Mouse (Mus musculus) kidney, embryonic 15.5 days (tissue): ENCODE measurements around the gene Erg. TPM values are rescaled to one million over a fixed set of nuclear protein-coding genes. Genes with fewer than 3 reads are reported as not detected.

Experiments
- ATAC-seq: fragments of 200-750 bp; cut with Nextera tagmentation; replicated peaks from 2 replicates; pipeline ENCODE4 v1.8.0; 2017; ENCODE audit warnings: moderate TSS enrichment; ENCODE audit not compliant: low FRiP score
- H3K27ac ChIP-seq: fragments of 300-500 bp; sonication (generic); 2 replicates; pipeline ENCODE4 v1.5.1; 2015; ENCODE audit warnings: mild to moderate bottlenecking, inconsistent platforms
- H3K27me3 ChIP-seq: fragments of 300-500 bp; sonication (generic); 2 replicates; pipeline ENCODE4 v1.6.1; 2015; ENCODE audit warnings: inconsistent platforms
- H3K36me3 ChIP-seq: fragments of 300-500 bp; sonication (generic); 2 replicates; pipeline ENCODE4 v1.6.1; 2015; ENCODE audit warnings: inconsistent platforms
- H3K4me1 ChIP-seq: fragments of 300-500 bp; sonication (generic); 2 replicates; pipeline ENCODE4 v1.6.1; 2015; ENCODE audit warnings: inconsistent platforms
- H3K4me2 ChIP-seq: fragments of 300-500 bp; sonication (generic); 2 replicates; pipeline ENCODE4 v1.6.1; 2015; ENCODE audit warnings: moderate library complexity, mild to moderate bottlenecking, inconsistent platforms
- H3K4me3 ChIP-seq: fragments of 300-500 bp; sonication (generic); replicated peaks from 2 replicates; pipeline ENCODE4 v1.5.1; 2015; ENCODE audit warnings: mild to moderate bottlenecking, inconsistent platforms
- H3K9ac ChIP-seq: fragments of 300-500 bp; sonication (generic); 2 replicates; pipeline ENCODE4 v1.6.1; 2015; ENCODE audit warnings: mild to moderate bottlenecking, inconsistent platforms
- H3K9me3 ChIP-seq: fragments of 300-500 bp; sonication (generic); replicated peaks from 2 replicates; pipeline ENCODE4 v1.6.1; 2016; ENCODE audit warnings: inconsistent platforms
- WGBS: fragments of 180-500 bp; shearing (Covaris S2); methylation state at CpG from one replicate; pipeline ENCODE4 v1.1.7; 2015; ENCODE audit warnings: mixed read lengths; 5-methylcytosine and 5-hydroxymethylcytosine counted together
- polyA plus RNA-seq: library from polyadenylated mRNA; unstranded; fragments of >200 nt; fragmentation: Nextera tagmentation; extraction: Ambion mirVana; gene quantifications from 2 replicates; pipeline ENCODE4 v1.2.1, GENCODE M21; 2015

Erg gene
- 6.7 and 8.4 TPM in 2 replicates for polyA plus RNA-seq

DNA sequence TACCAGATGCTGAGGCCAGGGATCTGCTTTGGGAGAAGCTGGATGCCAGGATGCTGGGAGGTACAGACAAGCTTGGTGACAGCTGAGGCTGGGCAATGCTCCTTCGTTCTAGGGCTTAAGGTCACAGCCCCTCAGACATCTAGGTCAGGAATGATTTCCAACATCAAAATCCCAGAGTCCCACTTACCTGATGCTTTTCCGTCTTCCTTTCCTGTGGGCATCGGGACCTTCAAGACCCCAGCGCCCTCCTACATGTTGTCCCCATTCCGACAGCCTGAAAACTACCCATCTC is at the start of gene Erg:
Erg (minus strand) TSS at position 283 of the 292 bp plus-strand sequence.
- no peak for ATAC-seq
- 0% methylated on average over 5 of the region's 5 CpGs for WGBS

DNA sequence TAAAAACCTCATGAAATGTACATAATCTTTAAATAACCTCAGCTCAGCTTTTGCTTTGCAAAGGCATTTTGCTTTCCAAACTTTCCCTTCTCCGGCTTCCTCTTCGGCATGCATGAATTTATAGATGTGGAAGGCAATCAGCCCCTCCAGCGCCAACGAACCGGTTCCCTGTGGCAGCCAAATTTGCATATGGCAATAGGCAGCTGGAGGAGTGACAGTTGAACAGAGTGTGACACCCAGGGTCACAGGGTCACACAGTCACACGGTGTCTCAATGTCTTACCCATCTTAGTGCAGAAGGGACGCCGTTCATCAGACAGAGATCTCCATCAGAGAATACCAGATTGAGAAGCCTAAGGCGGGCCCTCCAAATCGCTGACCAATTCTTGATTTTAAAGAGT is 45.4 kb upstream of the Erg start:
- H3K4me2 ChIP-seq, result no peak overlapping the region
- no peaks in the 10 kb centered on the region for H3K9me3 ChIP-seq
- H3K27ac ChIP-seq, result no peak overlapping the region
- WGBS, result 56% methylated on average over 10 of the region's 10 CpGs
- H3K36me3 ChIP-seq, result no peaks in the 10 kb centered on the region
- no peak overlapping the region for H3K9ac ChIP-seq
- H3K27me3 ChIP-seq, result no peaks in the 10 kb centered on the region
- no peak overlapping the region for H3K4me3 ChIP-seq
- ATAC-seq, result no peak
- H3K4me1 ChIP-seq, result no peaks in the 10 kb centered on the region

More for the DNA sequence above, at the start of gene Erg:
- H3K9ac ChIP-seq, result peak within 1 kb of the TSS; percentile 29; the same call in 1 of the 2 replicates
- H3K4me3 ChIP-seq, result peak within 1 kb of the TSS; percentile 48
- H3K4me2 ChIP-seq, result peak within 1 kb of the TSS; percentile 89
- peaks cover 87% of the 10 kb centered on the region for H3K27me3 ChIP-seq
- H3K4me1 ChIP-seq, result peaks cover 26% of the 10 kb centered on the region
- H3K36me3 ChIP-seq, result no peaks in the 10 kb centered on the region
- no peak within 1 kb of the TSS for H3K27ac ChIP-seq
- H3K9me3 ChIP-seq, result no peaks in the 10 kb centered on the region

DNA sequence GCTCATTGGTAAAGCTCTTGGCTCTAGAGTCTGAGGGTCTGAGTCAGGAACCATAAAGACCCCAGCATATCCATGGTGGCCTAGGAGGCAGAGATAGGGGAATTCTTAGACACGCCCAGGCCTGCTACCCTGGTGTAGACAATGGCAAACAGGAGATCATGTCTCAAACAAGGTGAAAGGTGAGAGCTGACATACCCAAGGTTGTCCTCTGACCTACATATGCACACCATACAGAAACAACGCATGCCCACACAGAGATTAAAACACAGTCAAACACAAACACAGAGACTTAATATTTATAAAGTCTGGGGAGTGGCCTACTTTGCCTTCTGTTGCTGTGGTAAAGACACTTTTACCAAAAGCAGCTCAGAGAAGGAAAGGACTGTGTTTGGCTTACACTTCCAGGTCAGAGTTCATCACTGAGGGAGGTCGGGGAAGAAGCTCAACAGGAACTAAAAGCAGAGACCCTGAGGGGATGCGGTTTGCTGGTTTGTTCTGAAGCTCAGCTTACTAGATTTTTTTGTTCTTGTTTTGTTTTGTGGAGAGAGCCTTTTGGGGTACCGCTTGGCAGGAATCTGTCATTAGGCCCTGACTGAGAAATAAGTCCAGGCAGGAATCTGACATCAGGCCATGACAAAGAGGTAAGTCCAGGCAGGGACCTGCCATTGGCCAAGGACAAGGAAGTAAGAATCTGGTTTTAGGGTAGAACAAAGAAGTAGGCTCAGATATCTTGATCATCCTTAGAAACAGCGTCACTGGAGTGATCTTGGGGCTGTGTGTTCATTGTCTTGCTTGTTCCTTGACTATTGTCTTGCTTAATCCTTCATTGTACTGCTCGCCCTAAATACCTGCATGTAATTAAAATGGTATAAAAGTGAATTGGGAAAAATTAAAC is 37.7 kb upstream of the Erg start:
- Histone ChIP-seq H3K27ac (no peak overlapping the region), H3K27me3 (no peaks in the 10 kb centered on the region), H3K9me3 (no peaks in the 10 kb centered on the region), H3K36me3 (no peaks in the 10 kb centered on the region), H3K4me2 (no peak overlapping the region), H3K4me3 (no peak overlapping the region), H3K9ac (no peak overlapping the region), H3K4me1 (no peaks in the 10 kb centered on the region)
- WGBS, result 71% methylated on average over 7 of the region's 7 CpGs
- ATAC-seq, result no peak

DNA sequence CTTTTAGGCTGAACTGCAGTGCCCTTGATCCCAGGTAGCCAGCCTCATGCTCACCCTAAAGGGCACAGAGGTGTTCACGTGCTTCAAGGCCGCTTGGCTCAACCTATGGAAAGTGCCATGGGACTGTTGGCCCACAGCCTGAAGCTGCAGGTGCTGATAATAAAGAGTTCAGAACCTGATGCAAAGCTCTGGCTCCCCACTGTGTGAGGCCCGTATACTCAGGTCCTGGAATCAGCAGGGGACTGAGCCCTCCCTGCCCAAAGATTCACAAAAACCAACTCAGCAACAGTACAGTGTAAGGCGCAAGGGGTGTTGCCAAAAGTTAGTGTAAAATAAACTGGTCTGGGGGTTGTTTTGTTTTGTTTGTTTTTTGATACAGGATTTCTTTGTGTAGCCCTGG is 36.7 kb upstream of the Erg start:
- ATAC-seq, result no peak
- Histone ChIP-seq H3K4me3 (no peak overlapping the region), H3K27me3 (0 out of 2 replicates have a peak, but pooled peaks cover 4% of the 10 kb centered on the region), H3K9ac (no peak overlapping the region), H3K27ac (no peak overlapping the region), H3K36me3 (no peaks in the 10 kb centered on the region), H3K4me1 (0 out of 2 replicates have a peak, but pooled peaks cover 2% of the 10 kb centered on the region), H3K9me3 (no peaks in the 10 kb centered on the region), H3K4me2 (no peak overlapping the region)
- 88% methylated on average over 4 of the region's 4 CpGs for WGBS

DNA sequence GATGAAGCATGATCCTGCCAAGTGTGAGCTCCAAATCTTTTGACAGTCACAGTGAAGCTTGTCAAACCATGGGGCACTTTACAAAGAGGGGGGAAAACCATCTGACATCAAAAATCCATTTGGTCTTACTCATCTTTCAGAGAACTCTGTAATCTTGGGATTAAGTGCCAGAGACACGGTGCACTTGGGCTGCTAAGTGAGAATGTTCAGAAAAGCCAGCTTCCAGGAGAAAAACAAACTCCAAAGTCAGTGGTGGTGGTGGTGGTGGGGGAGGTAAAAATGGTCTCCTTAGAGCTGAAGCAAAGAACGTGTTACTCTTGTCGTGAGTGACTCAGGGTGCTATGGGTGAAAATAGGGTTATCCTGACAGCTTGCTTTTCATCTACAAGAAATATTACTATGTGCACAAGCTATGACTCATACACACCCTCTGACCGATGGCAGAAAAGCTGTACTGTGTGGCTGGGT is 33.5 kb upstream of the Erg start:
- Histone ChIP-seq H3K27ac (no peak overlapping the region), H3K4me2 (no peak overlapping the region), H3K27me3 (0 out of 2 replicates have a peak, but pooled peaks cover 4% of the 10 kb centered on the region), H3K4me3 (no peak overlapping the region), H3K36me3 (no peaks in the 10 kb centered on the region), H3K4me1 (peaks cover 7% of the 10 kb centered on the region; the same call in 1 of the 2 replicates), H3K9me3 (no peaks in the 10 kb centered on the region), H3K9ac (no peak overlapping the region)
- WGBS, result 66% methylated on average over 4 of the region's 4 CpGs
- ATAC-seq, result no peak

DNA sequence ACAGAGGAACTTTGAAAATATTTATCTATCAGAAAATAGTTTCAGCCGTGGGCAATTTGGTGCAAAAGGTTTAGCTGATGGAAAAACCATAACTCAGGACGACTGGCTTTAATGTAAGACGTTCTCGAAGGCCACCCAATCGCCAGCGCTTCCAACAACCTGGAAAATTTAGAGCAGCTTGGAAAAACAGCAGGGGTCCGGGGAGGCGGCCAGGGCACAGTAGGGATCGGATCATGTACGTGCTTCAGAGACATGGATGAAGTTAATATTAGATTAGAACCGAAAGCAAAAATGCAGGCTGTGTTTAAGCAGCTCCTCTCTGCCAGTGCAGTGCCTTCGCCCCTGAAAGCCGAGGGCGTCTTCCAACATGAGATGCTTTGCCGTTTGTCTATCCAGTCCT is 31.8 kb upstream of the Erg start:
- 0 out of 2 replicates have a peak, but pooled peaks cover 4% of the 10 kb centered on the region for H3K27me3 ChIP-seq
- no peak overlapping the region for H3K9ac ChIP-seq
- no peak for ATAC-seq
- H3K4me3 ChIP-seq, result no peak overlapping the region
- peaks cover 11% of the 10 kb centered on the region; the same call in 1 of the 2 replicates for H3K4me1 ChIP-seq
- H3K9me3 ChIP-seq, result no peaks in the 10 kb centered on the region
- H3K27ac ChIP-seq, result no peak overlapping the region
- no peak overlapping the region for H3K4me2 ChIP-seq
- no peaks in the 10 kb centered on the region for H3K36me3 ChIP-seq
- 44% methylated on average over 15 of the region's 15 CpGs for WGBS

DNA sequence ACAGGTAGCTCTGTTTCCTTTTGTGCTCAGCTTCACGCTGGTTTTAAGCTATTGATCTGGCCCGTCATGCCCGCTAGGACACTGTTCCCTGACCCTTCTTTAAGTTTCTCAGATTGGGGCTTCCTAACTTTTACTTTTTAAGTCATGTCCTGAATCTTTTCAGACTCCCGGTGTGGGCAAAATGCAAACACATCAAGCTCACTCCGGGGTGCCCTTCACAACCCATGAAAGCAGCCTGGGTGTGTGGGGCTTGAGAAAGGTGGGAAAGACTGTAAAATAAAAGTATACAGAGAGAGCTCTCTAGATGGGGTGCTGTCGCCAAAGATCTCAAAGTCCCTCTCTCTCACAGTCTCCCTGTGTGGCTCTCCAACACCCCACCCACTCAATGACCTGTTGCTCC is 31.3 kb upstream of the Erg start:
- 0 out of 2 replicates have a peak, but pooled peaks cover 4% of the 10 kb centered on the region for H3K27me3 ChIP-seq
- ATAC-seq, result no peak
- no peak overlapping the region for H3K27ac ChIP-seq
- no peak overlapping the region for H3K9ac ChIP-seq
- 41% methylated on average over 6 of the region's 6 CpGs for WGBS
- H3K4me1 ChIP-seq, result peaks cover 11% of the 10 kb centered on the region; the same call in 1 of the 2 replicates
- H3K4me2 ChIP-seq, result no peak overlapping the region
- H3K36me3 ChIP-seq, result no peaks in the 10 kb centered on the region
- no peaks in the 10 kb centered on the region for H3K9me3 ChIP-seq
- H3K4me3 ChIP-seq, result no peak overlapping the region

DNA sequence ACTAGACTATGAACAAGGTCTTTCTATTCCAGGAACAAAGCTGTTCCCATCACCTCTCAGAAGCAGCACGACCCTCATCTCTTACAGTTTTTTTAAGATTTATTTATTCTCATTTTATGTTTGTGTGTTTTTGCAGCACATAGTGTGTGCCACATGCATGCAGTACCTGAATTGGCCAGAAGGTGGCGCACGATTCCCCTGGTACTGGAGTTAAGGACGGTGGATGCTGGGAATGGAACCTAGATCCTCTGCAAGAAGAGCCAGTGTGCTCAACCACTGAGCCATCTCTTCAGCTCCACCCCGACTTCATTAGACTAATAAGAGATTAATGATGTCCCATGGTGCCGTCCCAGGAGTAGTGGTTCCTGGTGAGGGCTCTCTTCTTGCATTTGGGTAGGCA is 29.2 kb upstream of the Erg start:
- H3K4me2 ChIP-seq, result no peak overlapping the region
- peaks cover 11% of the 10 kb centered on the region; the same call in 1 of the 2 replicates for H3K4me1 ChIP-seq
- H3K4me3 ChIP-seq, result no peak overlapping the region
- ATAC-seq, result no peak
- no peaks in the 10 kb centered on the region for H3K9me3 ChIP-seq
- 0 out of 2 replicates have a peak, but pooled peaks cover 4% of the 10 kb centered on the region for H3K27me3 ChIP-seq
- no peak overlapping the region for H3K27ac ChIP-seq
- no peaks in the 10 kb centered on the region for H3K36me3 ChIP-seq
- no peak overlapping the region for H3K9ac ChIP-seq
- 47% methylated on average over 6 of the region's 6 CpGs for WGBS

DNA sequence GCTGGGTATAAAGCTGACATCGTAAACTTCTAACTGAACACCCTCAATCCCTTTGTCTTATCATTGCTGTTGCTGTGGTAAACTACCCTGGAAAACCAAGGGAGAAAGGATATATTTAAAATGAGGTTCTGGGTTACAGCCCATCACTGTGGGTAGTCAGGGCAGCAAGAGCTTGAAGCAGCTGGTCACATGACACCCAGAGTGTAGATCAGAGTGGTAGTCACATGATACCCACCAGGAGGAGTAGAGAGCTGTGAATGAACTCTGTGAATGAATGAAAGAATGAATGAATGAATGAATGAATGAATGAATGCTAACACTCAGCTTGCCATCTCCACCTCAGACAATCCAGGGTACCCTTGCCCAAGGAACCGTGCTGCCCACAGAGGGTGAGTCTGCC is 28.1 kb upstream of the Erg start:
- WGBS, result 97% methylated on average over 2 of the region's 2 CpGs
- Histone ChIP-seq H3K27ac (no peak overlapping the region), H3K4me2 (no peak overlapping the region), H3K4me3 (no peak overlapping the region), H3K36me3 (no peaks in the 10 kb centered on the region), H3K9ac (no peak overlapping the region), H3K4me1 (peaks cover 11% of the 10 kb centered on the region; the same call in 1 of the 2 replicates), H3K27me3 (0 out of 2 replicates have a peak, but pooled peaks cover 4% of the 10 kb centered on the region), H3K9me3 (no peaks in the 10 kb centered on the region)
- no peak for ATAC-seq

DNA sequence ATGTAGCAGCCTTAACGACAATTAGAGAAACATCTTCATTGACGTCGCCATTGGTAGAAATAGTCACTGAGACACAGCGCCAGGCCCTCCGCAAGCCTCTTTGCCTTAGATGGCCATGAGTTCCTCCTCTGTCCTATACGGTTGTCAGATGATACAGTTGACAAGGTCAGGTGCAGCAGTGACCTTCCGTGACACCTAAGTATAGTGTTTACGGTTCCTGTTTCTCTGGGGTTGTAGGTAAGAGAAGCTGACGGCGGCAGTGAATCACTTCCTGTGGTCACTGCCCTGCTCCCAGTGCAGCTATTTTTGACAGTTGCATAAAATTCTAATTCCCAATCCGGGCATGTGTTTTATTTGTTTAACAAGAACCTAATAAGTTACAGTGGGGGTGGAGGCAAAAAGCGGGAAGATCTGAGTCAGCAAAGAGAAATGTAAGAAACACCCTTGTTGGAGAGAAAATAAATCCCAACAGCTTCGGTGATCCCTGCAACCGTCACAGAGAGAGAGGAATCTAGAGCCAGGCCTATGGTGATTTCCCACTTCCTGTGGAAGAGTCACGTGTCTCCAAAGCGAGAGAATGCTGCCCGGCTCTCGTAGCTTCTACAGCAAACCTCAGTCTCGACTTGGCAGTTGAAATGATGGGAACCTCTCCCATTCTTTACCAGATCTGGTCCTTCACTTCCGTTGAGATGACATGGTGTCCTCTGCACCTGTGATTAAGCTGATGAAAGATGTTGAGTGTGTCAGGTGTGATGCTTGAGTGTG is 25.8 kb upstream of the Erg start:
- H3K27me3 ChIP-seq, result no peaks in the 10 kb centered on the region
- H3K4me3 ChIP-seq, result no peak overlapping the region
- H3K27ac ChIP-seq, result no peak overlapping the region
- no peak overlapping the region for H3K4me2 ChIP-seq
- H3K9me3 ChIP-seq, result no peaks in the 10 kb centered on the region
- ATAC-seq, result no peak
- no peak overlapping the region for H3K9ac ChIP-seq
- WGBS, result 65% methylated on average over 20 of the region's 20 CpGs
- H3K36me3 ChIP-seq, result no peaks in the 10 kb centered on the region
- H3K4me1 ChIP-seq, result peaks cover 5% of the 10 kb centered on the region; the same call in 1 of the 2 replicates

DNA sequence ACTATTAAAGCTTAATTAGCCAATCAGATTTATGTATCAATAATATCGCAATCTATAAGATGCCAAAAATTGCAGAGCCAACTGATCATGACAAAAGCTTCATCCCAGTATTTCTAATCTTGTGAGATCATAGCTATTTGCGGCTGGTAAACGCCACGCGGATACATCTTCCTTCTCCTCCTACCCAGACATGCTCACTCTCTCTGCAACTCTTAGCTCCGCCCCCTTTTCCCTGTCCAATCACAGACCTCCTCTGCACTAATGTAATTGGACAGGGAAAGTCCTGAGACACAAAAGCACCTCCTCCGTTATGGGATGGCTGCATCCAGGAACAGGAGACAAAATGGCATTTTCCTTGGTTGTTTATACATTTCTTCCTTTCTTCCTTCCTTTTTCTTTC is 22.2 kb upstream of the Erg start:
- Histone ChIP-seq H3K9me3 (no peaks in the 10 kb centered on the region), H3K27ac (no peak overlapping the region), H3K4me1 (no peaks in the 10 kb centered on the region), H3K27me3 (no peaks in the 10 kb centered on the region), H3K4me2 (no peak overlapping the region), H3K36me3 (no peaks in the 10 kb centered on the region), H3K9ac (no peak overlapping the region), H3K4me3 (no peak overlapping the region)
- WGBS, result 75% methylated on average over 7 of the region's 7 CpGs
- ATAC-seq, result no peak

DNA sequence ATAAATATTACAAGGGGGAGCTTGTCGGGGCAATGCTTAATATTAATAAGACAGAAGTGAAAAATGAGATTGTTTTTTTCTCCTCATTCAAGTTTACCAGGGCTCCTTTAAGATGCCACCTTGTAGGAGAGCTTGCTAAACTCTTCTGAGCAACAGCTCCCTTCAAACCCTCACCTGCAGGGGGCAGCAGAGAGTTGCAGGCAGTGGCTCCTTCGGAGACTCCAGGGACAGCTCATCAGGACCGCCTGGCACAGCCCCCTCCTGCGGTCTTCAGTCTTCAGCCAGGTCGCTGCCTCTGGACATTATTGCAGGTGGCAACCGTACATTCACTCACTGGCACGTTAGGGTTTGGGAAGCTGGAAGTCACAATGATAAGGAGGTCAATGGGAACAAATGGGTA is 18.9 kb upstream of the Erg start:
- Histone ChIP-seq H3K27me3 (no peaks in the 10 kb centered on the region), H3K4me3 (no peak overlapping the region), H3K4me2 (no peak overlapping the region), H3K4me1 (peaks cover 12% of the 10 kb centered on the region; the same call in 1 of the 2 replicates), H3K27ac (no peak overlapping the region), H3K36me3 (no peaks in the 10 kb centered on the region), H3K9ac (no peak overlapping the region), H3K9me3 (no peaks in the 10 kb centered on the region)
- 24% methylated on average over 7 of the region's 7 CpGs for WGBS
- ATAC-seq, result no peak
